Mouse (Mus musculus) Patski (cell line): ENCODE results near the gene Gm7073. TPM values are rescaled to one million over a fixed set of nuclear protein-coding genes. Genes with fewer than 3 reads are reported as not detected.

Experiments
- ATAC-seq: fragments of 100-300 bp; one replicate; pipeline ENCODE4 v1.8.0; 2021
- CTCF ChIA-PET: fragments of 350-600 bp; sonication (Branson Sonifier 250); formaldehyde crosslinking; loops from one replicate; lab custom pipeline; 2022; ENCODE audit warnings: inconsistent platforms; lab: Charles Lee
- POLR2A ChIA-PET: fragments of 350-600 bp; sonication (Branson Sonifier 250); formaldehyde crosslinking; loops from one replicate; lab custom pipeline; 2022; ENCODE audit warnings: antibody characterized with exemption, inconsistent platforms; lab: Charles Lee
- DNase-seq: peaks from one replicate; pipeline ENCODE4 v3.0.0-alpha.2; 2011; ENCODE audit warnings: low read depth, low spot score
- H3K27me3 ChIP-seq: fragments of 371-371 bp; one replicate; pipeline ENCODE4 v1.5.1; 2021
- CTCF ChIP-seq: fragments of 100-300 bp; IDR thresholded peaks from one replicate; pipeline ENCODE4 v1.5.1; 2021
- in situ Hi-C: fragments of 300-500 bp; cut with MboI; formaldehyde crosslinking; loops from 3 replicates; pipeline ENCODE4 v1.11.1; 2018; ENCODE audit warnings: low pct_unique_long_range_greater_than_20kb, mixed read lengths
- polyA plus RNA-seq: library from polyadenylated mRNA; unstranded; gene quantifications from one replicate; pipeline ENCODE4 v1.2.3, GENCODE M21; 2021

The Gm7073 gene
- not detected for polyA plus RNA-seq

DNA sequence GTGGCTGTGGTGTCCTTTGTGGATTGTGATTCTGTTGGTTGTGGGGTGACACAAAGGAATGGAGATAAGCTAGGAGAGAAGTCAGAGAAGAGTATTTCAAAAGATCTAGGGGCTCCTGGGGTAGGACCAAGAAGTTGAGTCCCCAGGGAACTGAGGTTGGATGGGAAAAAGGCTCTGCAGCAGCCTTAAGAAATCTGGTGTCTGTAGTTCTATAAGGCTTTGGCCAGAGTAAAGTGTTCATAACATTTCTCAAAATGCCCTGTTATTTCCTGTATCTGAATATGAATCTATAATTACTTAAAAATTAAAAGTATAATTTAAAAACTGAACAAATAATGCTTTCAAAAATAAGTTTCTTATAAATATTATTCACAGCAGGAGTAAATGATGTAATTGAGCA lies at the start of gene Gm7073:
TSS of gene Gm7073 (minus strand) at position 101 of the 400 bp plus-strand sequence.
- no peak for TF ChIP-seq CTCF
- CTCF ChIA-PET: no interaction called here
- DNase-seq (no peak), ATAC-seq (no peak)
- in situ Hi-C loops: no loop called here
- peaks cover 36% of the 10 kb centered on the region for H3K27me3 ChIP-seq
- POLR2A ChIA-PET: no interaction called here

GRCm38 (mm10) chrX:60570539-60570938 lies 31.5 kb upstream of the Gm7073 start:
- in situ Hi-C loops: no loop called here

GRCm38 (mm10) chrX:60569047-60569446 lies 30.0 kb upstream of the Gm7073 start:
- in situ Hi-C loops: no loop called here
- CTCF ChIA-PET: no interaction called here
- H3K27me3 ChIP-seq: peaks cover 32% of the 10 kb centered on the region
- ATAC-seq (no peak), DNase-seq (no peak)
- no peak for TF ChIP-seq CTCF
- POLR2A ChIA-PET: no interaction called here

More at GRCm38 (mm10) chrX:60570539-60570938, 31.5 kb upstream of the Gm7073 start:
- DNase-seq (no peak), ATAC-seq (no peak)
- H3K27me3 ChIP-seq: peaks cover 37% of the 10 kb centered on the region
- POLR2A ChIA-PET: no interaction called here
- TF ChIP-seq CTCF: no peak
- CTCF ChIA-PET: no interaction called here

GRCm38 (mm10) chrX:60555242-60555641 lies 16.2 kb upstream of the Gm7073 start:
- ATAC-seq (no peak), DNase-seq (no peak)
- peaks cover 21% of the 10 kb centered on the region for H3K27me3 ChIP-seq
- no peak for TF ChIP-seq CTCF
- POLR2A ChIA-PET: no interaction called here
- in situ Hi-C loops: no loop called here
- CTCF ChIA-PET: no interaction called here

DNA sequence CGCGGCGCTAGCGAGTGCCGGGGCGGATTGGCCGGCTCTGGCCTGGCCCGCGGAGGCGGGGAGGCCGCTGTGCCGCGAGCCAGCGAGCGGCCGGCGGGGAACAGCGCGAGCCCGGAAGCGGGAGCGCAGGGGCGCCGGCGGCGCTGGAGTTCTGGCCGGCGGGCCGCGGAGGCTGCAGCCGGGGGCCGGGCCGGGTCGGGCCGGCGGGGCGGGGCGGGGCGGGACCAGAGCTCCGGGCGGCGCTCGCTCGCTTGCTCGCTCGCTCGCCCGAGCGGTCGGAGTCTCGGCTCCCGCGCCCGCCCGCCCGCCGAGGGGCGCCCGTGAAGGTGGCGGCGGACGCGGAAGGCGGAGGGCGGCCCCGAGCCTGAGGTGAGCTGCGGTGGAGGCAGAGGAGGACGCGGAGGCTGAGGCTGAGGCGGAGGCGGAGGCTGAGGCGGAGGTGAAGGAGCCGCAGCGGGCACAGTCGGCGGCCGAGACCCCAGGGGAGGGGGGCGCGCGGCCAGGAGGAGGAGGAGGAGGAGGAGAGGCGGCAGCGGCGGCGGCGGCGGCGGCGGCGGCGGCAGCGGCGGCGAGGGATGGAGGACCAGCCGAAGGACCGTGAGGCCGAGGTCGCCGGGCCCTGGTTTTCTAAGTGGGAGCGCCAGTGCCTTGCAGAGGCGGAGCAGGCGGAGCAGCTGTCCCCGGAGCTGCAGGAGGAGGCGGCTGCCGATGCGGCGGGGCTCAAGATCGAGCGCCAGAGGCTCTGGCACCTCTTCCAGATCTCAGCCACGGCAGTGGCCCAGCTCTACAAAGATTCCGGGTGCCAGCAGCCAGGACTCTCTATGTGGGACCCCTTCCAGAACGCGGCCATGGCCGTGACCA lies 8.6 kb upstream of the Gm7073 start:
- ChIA-PET CTCF (no interaction called here), POLR2A (interaction anchor here (0.6 kb wide), 1 partner anchor 22 kb away, joined by 3 read pairs; no protein-coding TSS in a partner anchor)
- DNase-seq (no peak), ATAC-seq (peak; percentile 8)
- in situ Hi-C loops: no loop called here
- TF ChIP-seq CTCF: no peak
- H3K27me3 ChIP-seq: peaks cover 38% of the 10 kb centered on the region

DNA sequence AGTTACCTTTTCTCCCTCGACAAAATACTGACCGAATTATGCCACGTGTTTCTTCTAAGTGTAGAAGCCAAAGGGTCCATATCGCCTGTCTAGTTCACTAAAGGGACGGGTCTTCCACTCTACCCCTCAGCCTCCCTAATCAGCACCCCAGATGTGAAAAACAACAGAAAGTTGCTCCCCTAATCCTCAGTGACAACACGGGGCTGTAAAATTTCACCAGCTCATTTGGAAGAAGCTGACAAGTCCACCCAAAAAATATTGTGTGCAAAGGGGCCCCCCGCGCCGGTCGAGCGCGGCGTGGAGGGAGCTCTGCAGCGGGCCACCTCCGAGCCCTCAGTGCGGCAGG lies 8.0 kb upstream of the Gm7073 start:
- in situ Hi-C loops: no loop called here
- no peak for ATAC-seq
- H3K27me3 ChIP-seq: peaks cover 39% of the 10 kb centered on the region
- ChIA-PET POLR2A (no interaction called here), CTCF (no interaction called here)
- no peak for TF ChIP-seq CTCF
- no peak for DNase-seq

DNA sequence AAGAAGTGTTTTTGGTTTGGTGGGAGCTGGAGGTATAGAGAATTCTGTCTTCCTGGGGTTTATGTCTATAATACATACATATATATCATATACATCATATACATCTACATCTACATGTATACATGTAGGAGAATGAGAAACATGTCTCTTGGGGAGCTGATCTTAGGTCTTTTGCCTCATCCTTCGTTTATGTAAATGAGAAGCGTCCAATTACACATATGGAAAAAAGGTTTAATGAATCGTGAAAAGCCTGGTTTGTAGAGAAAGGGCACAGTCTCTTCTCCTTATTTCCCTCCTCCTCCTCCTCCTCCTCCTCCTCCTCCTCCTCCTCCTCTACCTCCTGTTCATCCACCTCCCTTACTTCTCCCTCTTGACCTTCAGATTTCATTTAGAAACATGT lies 6.9 kb upstream of the Gm7073 start:
- CTCF ChIA-PET: no interaction called here

GRCm38 (mm10) chrX:60545444-60545843 lies 6.4 kb upstream of the Gm7073 start:
- no peak for TF ChIP-seq CTCF
- ChIA-PET CTCF (no interaction called here), POLR2A (no interaction called here)
- DNase-seq (no peak), ATAC-seq (no peak)
- in situ Hi-C loops: no loop called here
- H3K27me3 ChIP-seq: peaks cover 51% of the 10 kb centered on the region

More for the DNA sequence above, 6.9 kb upstream of the Gm7073 start:
- ATAC-seq (no peak), DNase-seq (no peak)
- TF ChIP-seq CTCF: no peak
- POLR2A ChIA-PET: no interaction called here
- in situ Hi-C loops: no loop called here
- peaks cover 47% of the 10 kb centered on the region for H3K27me3 ChIP-seq

GRCm38 (mm10) chrX:60544098-60544497 lies 5.0 kb upstream of the Gm7073 start:
- ATAC-seq (no peak), DNase-seq (no peak)
- no peak for TF ChIP-seq CTCF
- peaks cover 55% of the 10 kb centered on the region for H3K27me3 ChIP-seq
- in situ Hi-C loops: no loop called here
- POLR2A ChIA-PET: no interaction called here
- CTCF ChIA-PET: no interaction called here

DNA sequence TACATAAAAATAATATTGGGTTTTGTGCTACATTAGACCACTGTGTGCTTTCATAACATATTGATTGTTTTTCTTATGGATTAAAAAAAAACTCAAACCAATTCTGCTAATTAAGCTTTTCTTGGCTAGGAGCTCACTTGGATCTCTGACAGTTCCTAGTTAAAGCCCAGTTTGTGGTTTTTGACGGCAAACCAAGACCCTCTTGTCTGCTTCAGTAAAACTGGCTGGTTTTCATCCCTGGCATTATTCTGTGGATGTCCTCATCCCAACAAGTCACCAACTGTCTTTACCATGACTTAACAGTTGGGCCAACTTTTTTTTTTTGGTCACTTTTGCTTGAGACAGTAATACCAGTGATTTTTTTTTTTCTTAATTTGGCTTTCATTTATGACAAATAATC lies 3.9 kb upstream of the Gm7073 start:
- DNase-seq: no peak
- no peak for TF ChIP-seq CTCF
- in situ Hi-C loops: no loop called here
- CTCF ChIA-PET: no interaction called here
- ATAC-seq: no peak
- POLR2A ChIA-PET: no interaction called here
- peaks cover 45% of the 10 kb centered on the region for H3K27me3 ChIP-seq

GRCm38 (mm10) chrX:60503995-60504394 lies 35.1 kb downstream of the Gm7073 start:
- peak; percentile 39 for TF ChIP-seq CTCF
- CTCF ChIA-PET: no interaction called here
- in situ Hi-C loops: no loop called here
- POLR2A ChIA-PET: no interaction called here
- DNase-seq: no peak
- peaks cover 19% of the 10 kb centered on the region for H3K27me3 ChIP-seq
- no peak for ATAC-seq
